Mouse (Mus musculus): ENCODE results near the gene Stat5a.

- TF ChIP-seq CTCF (IDR thresholded peaks at IDR 0.05; ENCODE audit: borderline replicate concordance, extremely low read depth, insufficient read depth, insufficient read length) = no peak
- no peak for TF ChIP-seq POLR2A (IDR thresholded peaks at IDR 0.05; ENCODE audit: borderline replicate concordance, extremely low read depth, insufficient read depth, insufficient read length, poor library complexity, severe bottlenecking)
Measured at GRCm38 (mm10) chr11:100888348-100888820, 29.2 kb downstream of the Stat5a start.

All from brain, embryonic 14.5 days (tissue).